Mouse (Mus musculus): ENCODE data around the gene Iqgap2. TPM values are rescaled to one million over a fixed set of nuclear protein-coding genes. Genes with fewer than 3 reads are reported as not detected.

Gene Iqgap2
- total and polyA plus RNA-seq, 2 experiments from 2014 or later, result 2.1 to 6.0 TPM

- DNase-seq (no peak), ATAC-seq (no peak)
- Histone ChIP-seq H3K9me3 (ENCODE audit: low read length) (no peaks in the 10 kb centered on the region), H3K4me1 (ENCODE audit: insufficient read depth) (peaks cover 6% of the 10 kb centered on the region; the same call in 1 of the 2 replicates), H3K27me3 (ENCODE audit: insufficient read depth, low read length) (no peaks in the 10 kb centered on the region), H3K4me2 (ENCODE audit: low read depth) (no peak overlapping the region), H3K36me3 (ENCODE audit: insufficient read depth) (no peaks in the 10 kb centered on the region), H3K4me3 (ENCODE audit: low read depth, low read length) (no peak overlapping the region), H3K27ac (ENCODE audit: low read depth, low read length) (no peak overlapping the region), H3K9ac (no peak overlapping the region)
- no peak for TF ChIP-seq CTCF (IDR thresholded peaks at IDR 0.05; ENCODE audit: low read depth)
- WGBS, result 88% methylated on average over 3 of the region's 3 CpGs
Measured at GRCm38 (mm10) chr13:95813643-95814042, 78.1 kb downstream of the Iqgap2 start.

GRCm38 (mm10) chr13:95810796-95811195, 80.9 kb downstream of the Iqgap2 start:
- H3K36me3 ChIP-seq (ENCODE audit: insufficient read depth), result no peaks in the 10 kb centered on the region
- H3K9ac ChIP-seq, result no peak overlapping the region
- no peaks in the 10 kb centered on the region for H3K27me3 ChIP-seq (ENCODE audit: insufficient read depth, low read length)
- WGBS, result 65% methylated on average over 2 of the region's 2 CpGs
- DNase-seq (no peak), ATAC-seq (no peak)
- H3K4me1 ChIP-seq (ENCODE audit: insufficient read depth), result peaks cover 11% of the 10 kb centered on the region
- no peak overlapping the region for H3K4me3 ChIP-seq (ENCODE audit: low read depth, low read length)
- H3K4me2 ChIP-seq (ENCODE audit: low read depth), result no peak overlapping the region
- H3K27ac ChIP-seq (ENCODE audit: low read depth, low read length), result 0 out of 2 replicates have a peak overlapping the region, but pooled peaks have one; percentile 29
- TF ChIP-seq CTCF (IDR thresholded peaks at IDR 0.05; ENCODE audit: low read depth), result no peak
- H3K9me3 ChIP-seq (ENCODE audit: low read length), result no peaks in the 10 kb centered on the region

GRCm38 (mm10) chr13:95807106-95807750, 84.5 kb downstream of the Iqgap2 start:
- peaks cover 11% of the 10 kb centered on the region for H3K4me1 ChIP-seq (ENCODE audit: insufficient read depth)
- H3K9me3 ChIP-seq (ENCODE audit: low read length), result no peaks in the 10 kb centered on the region
- peak; percentile 74 for DNase-seq
- H3K27ac ChIP-seq (ENCODE audit: low read depth, low read length), result peak overlapping the region; percentile 64
- H3K4me3 ChIP-seq (ENCODE audit: low read depth, low read length), result no peak overlapping the region
- H3K36me3 ChIP-seq (ENCODE audit: insufficient read depth), result no peaks in the 10 kb centered on the region
- TF ChIP-seq CTCF (IDR thresholded peaks at IDR 0.05; ENCODE audit: low read depth), result no peak
- no peak overlapping the region for H3K9ac ChIP-seq
- ATAC-seq, result peak; percentile 96
- 2% methylated on average over 5 of the region's 5 CpGs for WGBS
- H3K27me3 ChIP-seq (ENCODE audit: insufficient read depth, low read length), result no peaks in the 10 kb centered on the region
- H3K4me2 ChIP-seq (ENCODE audit: low read depth), result 0 out of 2 replicates have a peak overlapping the region, but pooled peaks have one; percentile 10

GRCm38 (mm10) chr13:95805469-95806166, 86.1 kb downstream of the Iqgap2 start:
- 75% methylated on average over 13 of the region's 13 CpGs for WGBS

GRCm38 (mm10) chr13:95804113-95804512, 87.6 kb downstream of the Iqgap2 start:
- no peak overlapping the region for H3K27ac ChIP-seq (ENCODE audit: low read depth, low read length)
- no peak overlapping the region for H3K4me2 ChIP-seq (ENCODE audit: low read depth)
- H3K9me3 ChIP-seq (ENCODE audit: low read length), result no peaks in the 10 kb centered on the region
- H3K36me3 ChIP-seq (ENCODE audit: insufficient read depth), result no peaks in the 10 kb centered on the region
- DNase-seq, result no peak
- no peaks in the 10 kb centered on the region for H3K27me3 ChIP-seq (ENCODE audit: insufficient read depth, low read length)
- H3K4me1 ChIP-seq (ENCODE audit: insufficient read depth), result peaks cover 5% of the 10 kb centered on the region; the same call in 1 of the 2 replicates
- H3K4me3 ChIP-seq (ENCODE audit: low read depth, low read length), result no peak overlapping the region
- no peak for ATAC-seq
- TF ChIP-seq CTCF (IDR thresholded peaks at IDR 0.05; ENCODE audit: low read depth), result no peak
- WGBS, result 85% methylated on average over 6 of the region's 6 CpGs
- H3K9ac ChIP-seq, result no peak overlapping the region

More at GRCm38 (mm10) chr13:95805469-95806166, 86.1 kb downstream of the Iqgap2 start:
- H3K27ac ChIP-seq (ENCODE audit: low read depth, low read length), result no peak overlapping the region
- H3K9ac ChIP-seq, result no peak overlapping the region
- no peak for ATAC-seq
- H3K4me2 ChIP-seq (ENCODE audit: low read depth), result no peak overlapping the region
- H3K9me3 ChIP-seq (ENCODE audit: low read length), result no peaks in the 10 kb centered on the region
- TF ChIP-seq CTCF (IDR thresholded peaks at IDR 0.05; ENCODE audit: low read depth), result no peak
- H3K4me3 ChIP-seq (ENCODE audit: low read depth, low read length), result no peak overlapping the region
- peaks cover 5% of the 10 kb centered on the region; the same call in 1 of the 2 replicates for H3K4me1 ChIP-seq (ENCODE audit: insufficient read depth)
- no peaks in the 10 kb centered on the region for H3K36me3 ChIP-seq (ENCODE audit: insufficient read depth)
- no peak for DNase-seq
- H3K27me3 ChIP-seq (ENCODE audit: insufficient read depth, low read length), result no peaks in the 10 kb centered on the region

GRCm38 (mm10) chr13:95800925-95801324, 90.8 kb downstream of the Iqgap2 start:
- Histone ChIP-seq H3K4me1 (ENCODE audit: insufficient read depth) (no peaks in the 10 kb centered on the region), H3K27me3 (ENCODE audit: insufficient read depth, low read length) (no peaks in the 10 kb centered on the region), H3K4me3 (ENCODE audit: low read depth, low read length) (no peak overlapping the region), H3K9me3 (ENCODE audit: low read length) (no peaks in the 10 kb centered on the region), H3K27ac (ENCODE audit: low read depth, low read length) (no peak overlapping the region), H3K4me2 (ENCODE audit: low read depth) (no peak overlapping the region), H3K36me3 (ENCODE audit: insufficient read depth) (no peaks in the 10 kb centered on the region), H3K9ac (no peak overlapping the region)
- no peak for TF ChIP-seq CTCF (IDR thresholded peaks at IDR 0.05; ENCODE audit: low read depth)
- ATAC-seq, result no peak
- DNase-seq, result no peak
- 69% methylated on average over 9 of the region's 9 CpGs for WGBS

GRCm38 (mm10) chr13:95799322-95799721, 92.4 kb downstream of the Iqgap2 start:
- H3K9me3 ChIP-seq (ENCODE audit: low read length), result no peaks in the 10 kb centered on the region
- ATAC-seq (no peak), DNase-seq (no peak)
- no peaks in the 10 kb centered on the region for H3K36me3 ChIP-seq (ENCODE audit: insufficient read depth)
- no peak overlapping the region for H3K4me2 ChIP-seq (ENCODE audit: low read depth)
- no peaks in the 10 kb centered on the region for H3K27me3 ChIP-seq (ENCODE audit: insufficient read depth, low read length)
- no peak overlapping the region for H3K9ac ChIP-seq
- H3K27ac ChIP-seq (ENCODE audit: low read depth, low read length), result no peak overlapping the region
- TF ChIP-seq CTCF (IDR thresholded peaks at IDR 0.05; ENCODE audit: low read depth), result no peak
- H3K4me1 ChIP-seq (ENCODE audit: insufficient read depth), result no peaks in the 10 kb centered on the region
- WGBS, result 91% methylated on average over 4 of the region's 4 CpGs
- no peak overlapping the region for H3K4me3 ChIP-seq (ENCODE audit: low read depth, low read length)

Measured in forebrain, postnatal 0 days (tissue).